Mouse (Mus musculus) 416B (cell line): ENCODE results near the gene Pimreg.

Experiments used
- DNase-seq: peaks from one replicate; pipeline ENCODE4 v3.0.0; 2011; ENCODE audit warnings: low read depth

Pimreg gene

DNA sequence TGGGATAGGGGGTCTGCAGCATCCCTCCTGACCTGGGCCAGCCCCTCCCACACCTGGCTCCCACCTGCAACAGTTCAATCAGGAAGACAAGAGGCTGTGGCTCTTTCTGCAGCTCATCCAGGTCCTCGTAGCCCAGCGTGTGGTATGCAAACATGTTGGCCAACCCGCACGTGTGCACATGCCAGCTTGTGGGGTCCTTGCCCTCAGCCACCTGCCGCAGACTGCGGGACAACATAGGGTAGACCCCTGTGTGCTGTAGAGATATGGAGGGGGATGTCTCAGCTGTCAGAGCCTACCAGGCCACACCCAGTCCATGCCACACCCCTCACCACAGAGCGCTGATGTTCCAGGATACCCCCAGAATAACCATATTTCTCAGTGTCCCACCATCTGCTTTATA is 10.5 kb upstream of the Pimreg start:
- no peak for DNase-seq

GRCm38 (mm10) chr11:72032091-72032490 is 9.7 kb upstream of the Pimreg start:
- no peak for DNase-seq

DNA sequence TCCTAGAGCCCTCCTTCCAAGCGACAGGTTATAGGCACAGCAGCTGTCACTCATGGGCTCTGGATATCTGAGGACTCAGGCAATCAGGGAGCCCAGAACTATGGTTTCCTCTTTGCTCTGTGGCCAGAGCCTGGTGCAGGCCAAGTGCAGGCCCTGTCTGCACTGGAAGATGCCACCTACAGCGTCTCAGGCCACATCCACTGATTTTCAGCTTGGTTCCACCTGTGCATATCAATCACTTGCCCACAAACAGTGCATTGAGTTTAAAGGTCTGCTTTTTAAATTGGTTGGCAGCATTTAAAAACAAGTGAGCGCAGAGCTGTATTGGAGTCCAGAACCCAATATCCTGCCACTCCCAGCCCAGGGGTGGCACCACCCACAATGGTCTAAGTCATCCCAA is 9.2 kb upstream of the Pimreg start:
- DNase-seq = no peak

DNA sequence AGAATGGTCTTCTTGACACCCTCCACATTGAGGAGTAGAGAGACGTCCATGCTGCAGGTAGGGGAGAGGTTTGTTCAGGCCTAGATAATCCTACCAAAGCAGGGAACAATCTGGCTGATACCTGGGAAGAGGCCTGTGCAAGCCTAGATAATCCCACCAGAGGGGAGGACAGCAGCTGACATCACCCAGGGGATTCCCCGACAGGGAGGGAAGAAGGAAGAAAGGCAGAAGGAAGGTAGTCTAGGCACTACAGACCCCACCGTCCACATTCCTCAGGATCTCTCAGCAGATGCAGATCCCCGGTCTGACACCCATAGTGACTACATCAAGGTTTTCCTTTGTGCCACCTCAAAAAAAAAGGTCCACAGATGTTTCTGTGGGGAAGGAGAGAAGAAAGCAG is 4.4 kb upstream of the Pimreg start, which contains the start of gene Aipl1:
Gene Aipl1, minus strand, starts transcription at position 101 of the 400 bp plus-strand sequence.
- DNase-seq = no peak

DNA sequence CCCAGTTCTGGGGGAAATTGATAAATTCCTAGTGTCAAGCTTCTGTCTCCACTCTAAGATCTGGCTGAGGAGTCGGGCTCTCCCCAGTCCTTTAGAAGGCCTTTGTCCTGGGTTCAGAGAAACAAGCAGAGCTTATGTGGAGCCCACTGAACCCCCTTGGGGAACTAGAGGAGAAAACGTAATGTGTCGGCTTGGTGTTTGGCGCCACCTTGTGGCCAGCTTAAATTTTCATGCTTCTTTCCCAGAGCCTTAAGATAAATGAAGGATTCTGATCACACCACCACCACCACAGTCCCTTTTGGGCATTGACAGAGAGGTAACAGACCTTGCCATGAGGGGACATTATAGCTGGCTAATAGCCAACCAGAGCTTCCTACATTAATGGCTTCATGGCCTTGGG is 3.8 kb upstream of the Pimreg start:
- peak; percentile 68 for DNase-seq

GRCm38 (mm10) chr11:72039599-72040386 is 2.0 kb upstream of the Pimreg start:
- no peak for DNase-seq

- DNase-seq = no peak
Observed at GRCm38 (mm10) chr11:72041290-72041767, 503 bp upstream of the Pimreg start.

DNA sequence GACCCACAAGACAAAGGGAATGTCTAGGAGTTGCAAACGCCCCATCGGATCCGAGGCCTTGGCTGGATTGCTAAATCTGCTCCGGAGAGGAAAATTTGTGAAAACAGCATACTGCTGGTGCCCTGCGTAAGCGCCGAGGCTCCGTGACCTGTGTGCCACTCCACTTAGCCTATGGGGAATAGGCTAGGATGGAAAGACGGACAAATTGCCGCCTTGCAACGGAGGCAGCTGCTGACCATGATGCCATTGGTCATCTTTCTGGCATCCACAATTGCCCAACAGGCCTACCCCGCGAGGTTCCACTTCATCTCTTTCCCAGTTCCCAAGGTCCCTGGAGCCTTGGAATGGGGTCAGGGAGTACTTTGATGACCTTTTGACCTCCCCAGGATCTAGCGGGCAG is 799 bp downstream of the Pimreg start:
- no peak for DNase-seq

DNA sequence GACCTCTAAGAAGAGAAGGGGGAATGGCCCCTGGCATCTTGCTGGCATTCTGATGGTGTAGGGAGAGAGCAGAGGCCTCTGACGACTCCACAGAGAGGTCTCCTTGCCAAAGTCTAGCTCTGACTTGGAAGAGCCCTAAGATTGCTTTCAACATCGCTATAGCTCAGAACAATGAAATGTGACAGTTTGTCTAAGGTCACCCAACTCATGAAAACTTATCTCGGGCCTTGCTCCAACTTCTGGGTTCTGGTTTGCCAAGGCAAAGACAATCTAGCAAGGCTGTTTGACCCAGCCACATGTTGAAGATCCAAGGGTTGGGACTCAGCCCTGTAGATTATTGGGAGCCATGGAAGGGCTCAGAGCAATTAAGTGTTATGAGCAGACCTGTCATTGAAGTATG is 2.4 kb downstream of the Pimreg start:
- no peak for DNase-seq

DNA sequence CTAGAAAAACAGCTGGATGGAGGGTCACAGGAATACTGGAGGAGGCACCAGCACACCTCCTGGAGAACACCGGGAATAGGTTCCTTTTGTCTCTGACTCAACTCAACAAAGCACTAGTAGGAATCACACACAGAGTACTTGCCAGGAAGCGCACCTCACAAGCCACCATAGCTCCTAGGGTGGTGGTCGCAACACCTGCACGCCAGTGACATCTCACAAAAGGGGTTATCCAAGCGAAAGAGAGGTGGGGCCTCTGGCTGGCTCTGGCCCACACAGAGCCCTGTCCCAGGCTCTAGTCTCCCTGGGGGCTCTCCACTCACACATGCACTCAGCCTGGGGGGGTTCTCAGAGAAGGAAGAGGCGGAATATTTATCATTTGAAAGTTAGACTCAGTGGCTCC is 6.9 kb downstream of the Pimreg start:
- DNase-seq = no peak

- no peak for DNase-seq
Observed at GRCm38 (mm10) chr11:72049171-72049759, 7.4 kb downstream of the Pimreg start.

GRCm38 (mm10) chr11:72050168-72050894 is 8.5 kb downstream of the Pimreg start:
- DNase-seq = no peak

DNA sequence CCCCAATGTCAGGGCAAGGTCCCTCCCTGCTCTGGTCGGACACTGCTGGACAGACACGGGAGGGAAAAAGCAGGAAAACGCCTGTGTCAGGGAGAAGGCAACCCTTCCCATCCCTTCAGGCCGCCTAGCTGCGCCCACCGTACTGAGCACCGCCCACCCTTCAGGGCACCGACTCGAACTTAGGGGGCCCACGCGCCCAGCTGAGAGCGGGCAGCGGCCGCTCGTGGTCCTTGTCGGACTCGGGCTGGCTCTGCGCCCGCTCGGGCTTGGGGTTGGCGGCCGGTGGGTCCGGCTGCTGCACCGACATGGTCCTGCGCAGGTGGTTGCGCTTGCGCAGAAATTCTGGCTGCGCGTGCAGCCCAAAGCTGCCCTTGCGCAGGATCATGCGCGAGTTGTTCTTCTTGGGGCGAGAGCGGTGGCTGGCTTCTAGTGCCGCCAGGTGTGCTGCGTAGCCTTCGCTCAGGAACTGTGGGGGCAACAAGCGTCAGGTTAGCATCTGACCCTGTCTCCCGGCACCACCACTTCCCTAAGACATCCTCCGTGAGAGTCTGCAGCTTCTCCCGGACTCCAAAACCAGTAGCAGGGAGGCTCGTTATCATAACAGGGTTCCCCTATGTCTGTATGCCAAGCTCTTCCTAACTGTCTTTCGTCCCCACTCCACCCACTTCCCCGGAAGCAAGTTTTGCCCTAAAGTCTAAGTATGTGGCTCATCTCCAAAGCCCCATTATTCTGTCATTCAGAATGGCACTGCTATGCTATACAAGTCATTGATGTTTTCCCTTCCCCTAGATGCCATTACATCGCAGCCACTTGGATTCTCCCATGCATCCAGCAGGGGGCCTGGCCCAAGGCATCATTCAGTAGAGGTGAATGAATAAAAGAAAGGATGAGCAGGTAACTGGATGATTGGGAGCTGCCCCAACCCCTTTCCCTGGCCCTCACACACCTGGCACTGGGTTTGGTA is 9.3 kb downstream of the Pimreg start:
- no peak for DNase-seq

DNA sequence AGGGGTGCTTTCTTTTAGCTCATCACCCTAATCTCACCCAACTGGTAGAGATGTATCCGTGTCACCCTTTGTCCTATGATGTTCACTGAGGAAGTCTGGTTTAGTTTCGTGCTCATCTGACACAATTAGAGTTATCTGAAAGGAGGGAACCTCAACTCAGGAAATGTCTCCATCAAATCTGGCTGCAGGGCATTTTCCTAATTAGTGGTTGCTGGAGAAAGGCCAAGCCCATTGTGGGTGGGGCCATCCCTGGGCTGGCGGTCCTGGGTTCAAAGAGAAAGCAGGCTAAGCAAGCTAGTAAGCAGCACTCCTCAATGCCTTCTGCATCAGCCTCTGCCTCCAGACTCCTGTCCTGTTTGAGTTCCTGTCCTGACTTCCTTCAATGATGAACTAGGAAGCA is 10.4 kb downstream of the Pimreg start:
- DNase-seq = no peak

DNA sequence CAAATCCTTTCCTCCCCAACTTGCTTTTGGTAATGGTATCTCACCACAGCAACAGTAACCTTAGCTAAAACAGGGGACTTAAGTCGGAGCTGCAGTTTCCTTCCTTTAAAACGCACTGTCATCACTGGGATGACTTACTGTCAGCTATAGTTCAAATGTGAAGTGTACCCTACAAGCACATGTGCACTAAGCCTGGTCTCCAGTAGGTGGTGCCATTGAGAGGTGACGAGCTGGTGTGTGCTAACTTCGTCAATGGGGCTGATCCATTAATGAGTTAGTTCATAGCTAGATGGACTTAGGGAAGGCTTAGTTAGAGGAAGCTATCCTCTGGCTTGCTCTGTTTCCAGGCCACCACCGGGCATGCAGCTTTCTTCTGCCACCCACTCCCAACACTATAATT is 10.8 kb downstream of the Pimreg start:
- peak; percentile 87 for DNase-seq

- DNase-seq = no peak
Observed at GRCm38 (mm10) chr11:72055176-72055575, 13.3 kb downstream of the Pimreg start.

DNA sequence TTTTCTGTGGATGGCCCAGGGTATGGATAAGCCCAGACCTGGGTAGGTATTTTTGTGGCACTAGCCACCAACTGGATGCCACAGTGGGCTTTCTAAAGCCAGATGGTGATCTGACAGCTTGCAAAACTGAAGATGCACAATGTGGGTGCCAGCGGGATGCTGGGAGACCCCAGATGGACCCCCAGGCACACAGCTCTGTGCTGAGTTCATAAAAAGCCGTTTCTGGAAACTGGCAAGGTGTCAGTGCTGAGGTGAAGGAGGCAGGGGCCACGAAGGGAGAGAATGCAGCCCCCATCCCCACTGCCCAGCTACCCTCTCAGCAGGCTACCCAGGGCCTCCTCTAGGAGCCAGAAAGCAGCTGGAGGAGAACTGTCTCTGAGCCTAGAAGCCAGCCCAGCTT is 15.3 kb downstream of the Pimreg start:
- no peak for DNase-seq

GRCm38 (mm10) chr11:72060416-72060815 is 18.6 kb downstream of the Pimreg start:
- peak; percentile 30 for DNase-seq

GRCm38 (mm10) chr11:72061093-72061620 is 19.3 kb downstream of the Pimreg start:
- no peak for DNase-seq

DNA sequence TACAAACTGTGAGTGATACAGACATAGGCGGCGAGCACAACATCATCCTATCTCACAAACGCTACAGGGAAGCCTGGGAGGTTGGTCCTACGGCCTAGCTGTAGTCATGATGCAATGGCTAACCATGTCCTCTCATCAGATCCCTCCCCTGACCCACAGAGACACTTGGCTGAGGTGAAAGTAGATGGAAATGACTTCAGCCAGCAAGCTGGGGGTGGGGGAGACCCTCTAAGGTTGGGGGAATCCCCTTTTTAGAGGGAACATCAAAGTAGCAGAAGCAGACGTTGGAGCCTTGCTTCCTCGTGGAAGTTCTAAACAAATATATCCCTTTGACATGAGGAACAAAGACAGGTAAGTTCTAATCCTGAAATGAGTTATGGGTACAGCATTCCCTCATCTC is 22.6 kb downstream of the Pimreg start:
- DNase-seq = no peak

DNA sequence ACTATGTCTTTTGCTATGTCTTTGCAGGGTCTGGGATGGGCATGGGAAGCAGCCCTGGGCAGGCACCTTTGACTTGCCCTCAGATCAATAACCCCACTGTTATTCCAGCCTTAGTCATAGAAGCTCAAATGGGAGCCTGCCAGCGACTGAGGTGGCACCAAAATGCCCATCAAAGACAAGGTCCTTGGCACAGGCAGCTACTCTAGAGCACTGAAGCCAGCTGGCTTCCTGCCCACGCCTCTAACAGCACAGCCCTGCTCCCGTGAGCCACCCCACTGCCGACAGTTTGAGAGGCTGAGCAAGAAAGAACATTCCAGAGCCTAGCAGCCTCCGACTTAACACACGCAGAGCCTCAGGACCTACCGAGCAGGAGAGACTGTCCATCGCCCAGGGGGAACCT is 23.3 kb downstream of the Pimreg start:
- DNase-seq = no peak

- DNase-seq = peak; percentile 29
Observed at GRCm38 (mm10) chr11:72066330-72066729, 24.5 kb downstream of the Pimreg start.
